Mouse (Mus musculus): ENCODE measurements at regions not wholly inside any gene's neighbourhood (a gene's known extent, or its start where the extent isn't known, plus 50 kb on each side); places are given as distances from the start of the nearest gene placed in this dataset.

GRCm38 (mm10) chr10:108033317-108033795 is 121.4 kb upstream of the Otogl start:
- peak; percentile 71 for DNase-seq (ENCODE audit: low read depth)

DNA sequence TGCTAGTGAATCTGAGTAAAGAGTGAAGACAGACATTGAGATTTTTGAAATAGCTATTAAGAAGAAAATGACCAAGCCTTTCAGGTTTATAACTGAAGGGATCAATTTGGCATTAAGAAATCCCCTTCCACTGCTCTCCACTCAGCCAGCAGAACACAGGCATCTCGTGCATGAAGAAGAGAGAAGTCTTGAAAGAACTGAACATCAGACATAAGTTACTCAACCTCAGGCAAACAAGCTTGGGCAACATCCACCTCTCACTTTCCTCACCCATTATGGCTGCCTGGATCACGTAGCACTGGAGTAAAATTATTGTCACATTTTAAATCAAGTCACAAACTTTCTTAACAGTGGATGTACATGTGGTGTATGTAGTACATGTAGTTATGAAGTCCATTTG is 115.6 kb upstream of the Otogl start:
- no peak for DNase-seq (ENCODE audit: low read depth)

- DNase-seq (ENCODE audit: low read depth): no peak
These were observed 112.3 kb upstream of the Otogl start for GRCm38 (mm10) chr10:108024227-108024626.

- no peak for DNase-seq (ENCODE audit: low read depth)
These were observed 104.6 kb upstream of the Otogl start for GRCm38 (mm10) chr10:108016552-108016951.

DNA sequence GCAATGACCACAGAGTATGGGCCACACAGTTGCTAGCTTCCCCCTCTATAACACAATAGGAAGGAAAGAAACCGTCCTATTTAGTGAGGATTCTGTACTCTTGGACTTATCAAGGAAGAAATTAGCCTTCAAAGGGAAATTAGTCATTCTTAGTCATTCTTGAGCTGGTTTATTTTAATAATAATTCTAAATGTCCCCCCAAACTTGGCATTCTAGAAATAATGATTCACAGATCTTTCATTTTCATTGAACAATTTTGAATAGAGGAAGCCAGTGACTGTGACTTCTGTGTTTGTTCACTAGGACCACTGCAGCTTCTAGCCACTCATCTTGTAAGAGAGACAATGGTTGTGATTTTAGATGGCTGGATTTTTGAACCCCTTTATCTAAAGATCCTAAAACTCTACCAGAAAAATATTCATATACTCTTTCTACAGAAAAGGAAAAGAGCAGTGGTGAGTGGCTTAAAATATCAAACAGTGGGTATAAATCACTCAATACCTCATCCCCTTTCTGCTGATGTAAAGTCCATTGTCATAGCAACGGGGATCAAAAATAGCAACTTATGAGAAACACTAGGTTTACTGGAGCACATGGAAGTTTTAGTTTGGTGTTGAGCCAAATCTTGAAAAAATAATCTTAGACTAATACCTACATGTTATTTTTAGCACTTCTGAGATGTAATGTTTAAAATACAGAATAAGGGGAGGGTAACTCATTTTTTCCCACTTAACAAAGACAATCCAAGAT is 83.1 kb upstream of the Otogl start:
- DNase-seq (ENCODE audit: low read depth): no peak

GRCm38 (mm10) chr10:107992621-107993020 is 80.7 kb upstream of the Otogl start:
- no peak for DNase-seq (ENCODE audit: low read depth)

GRCm38 (mm10) chr10:107990557-107990956 is 78.6 kb upstream of the Otogl start:
- no peak for DNase-seq (ENCODE audit: low read depth)

GRCm38 (mm10) chr10:107989913-107990312 is 78.0 kb upstream of the Otogl start:
- DNase-seq (ENCODE audit: low read depth): no peak

DNA sequence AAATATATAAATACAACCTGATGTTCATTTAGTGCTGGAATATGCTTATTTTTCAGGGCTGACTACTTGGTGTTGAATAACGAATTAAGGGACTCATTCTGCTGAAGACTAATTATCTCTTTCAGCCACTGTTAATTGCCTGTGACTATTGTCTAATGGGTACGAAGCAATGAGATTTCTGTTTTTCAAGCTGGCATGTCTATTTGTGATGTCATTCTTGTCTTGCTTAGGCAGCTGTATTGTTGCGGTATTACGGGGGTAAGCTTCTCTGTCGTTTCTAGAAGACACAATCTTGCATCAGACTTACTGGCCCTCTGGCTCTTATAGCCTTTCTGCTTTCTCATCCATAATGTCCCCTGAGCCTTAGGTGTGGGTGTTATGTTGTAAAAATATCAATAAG is 70.7 kb upstream of the Otogl start:
- DNase-seq (ENCODE audit: low read depth): no peak

GRCm38 (mm10) chr10:107982082-107982481 is 70.1 kb upstream of the Otogl start:
- DNase-seq (ENCODE audit: low read depth): no peak

DNA sequence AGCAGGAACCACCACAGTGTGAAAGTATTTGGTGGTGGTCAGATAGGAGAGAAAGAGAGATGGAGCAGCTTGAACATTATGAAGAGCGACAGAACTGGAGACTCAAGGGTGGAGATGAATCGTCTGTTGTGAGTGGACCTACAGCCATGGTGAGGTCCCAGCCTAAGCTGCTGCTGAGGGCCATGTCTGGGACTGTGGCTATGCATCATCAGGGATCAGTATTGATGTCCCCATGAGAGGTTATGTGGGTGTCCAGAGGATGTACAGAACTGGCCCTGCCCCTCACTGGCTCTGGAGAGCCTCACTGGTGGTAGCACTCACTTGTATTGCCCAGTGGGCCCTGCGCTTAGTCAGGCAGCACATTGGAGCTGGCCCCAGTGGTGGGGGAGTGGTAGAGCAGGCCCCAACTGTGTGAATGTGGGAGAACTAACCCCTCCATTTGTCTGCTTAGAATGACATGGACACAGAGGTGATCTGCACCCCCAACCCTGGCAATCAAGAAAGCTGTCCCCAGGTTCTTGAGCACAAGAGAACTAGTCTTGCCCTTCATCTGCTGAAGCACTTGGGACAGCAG is 64.5 kb upstream of the Otogl start:
- no peak for DNase-seq (ENCODE audit: low read depth)

- no peak for DNase-seq (ENCODE audit: low read depth)
These were observed 59.8 kb upstream of the Otogl start for GRCm38 (mm10) chr10:107971748-107972147.

DNA sequence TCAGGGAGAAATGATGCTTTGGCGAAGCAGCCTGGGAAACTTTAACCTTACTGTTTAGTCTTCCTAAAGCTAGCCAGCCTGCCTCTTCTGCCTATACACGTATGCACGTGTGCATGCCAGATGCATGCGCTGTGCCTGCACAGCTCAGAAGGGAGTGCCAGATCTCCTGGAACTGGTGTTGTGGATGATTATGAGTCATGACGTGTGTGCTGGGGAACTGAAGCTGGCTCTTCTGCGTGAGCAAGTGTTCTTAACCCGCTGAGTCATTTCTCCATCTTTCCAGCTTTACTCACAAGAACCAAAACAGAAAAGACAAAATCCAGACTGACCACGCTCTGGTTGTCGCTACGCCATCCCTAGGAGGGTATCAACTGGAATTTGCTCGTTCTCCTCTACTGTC is 55.1 kb upstream of the Otogl start:
- no peak for DNase-seq (ENCODE audit: low read depth)

DNA sequence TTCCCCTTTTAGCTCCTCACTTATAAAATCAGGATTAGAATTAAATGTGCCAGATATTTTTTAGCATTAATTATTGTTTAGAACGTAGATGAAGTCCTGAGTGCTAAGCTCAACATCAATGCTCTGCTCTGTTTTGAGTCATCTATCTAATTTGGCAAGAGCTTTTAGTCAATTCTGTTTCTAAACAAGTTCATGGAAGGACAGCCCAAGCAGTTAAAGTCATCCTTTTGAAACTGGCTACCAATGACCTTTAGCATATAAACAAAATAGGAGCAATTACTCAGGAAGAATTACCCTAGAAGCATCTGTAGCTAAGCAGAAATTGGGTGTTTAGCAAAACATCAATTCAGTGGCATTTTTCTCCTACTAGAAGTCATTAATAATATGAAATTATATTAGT is 52.1 kb upstream of the Otogl start:
- no peak for DNase-seq (ENCODE audit: low read depth)

DNA sequence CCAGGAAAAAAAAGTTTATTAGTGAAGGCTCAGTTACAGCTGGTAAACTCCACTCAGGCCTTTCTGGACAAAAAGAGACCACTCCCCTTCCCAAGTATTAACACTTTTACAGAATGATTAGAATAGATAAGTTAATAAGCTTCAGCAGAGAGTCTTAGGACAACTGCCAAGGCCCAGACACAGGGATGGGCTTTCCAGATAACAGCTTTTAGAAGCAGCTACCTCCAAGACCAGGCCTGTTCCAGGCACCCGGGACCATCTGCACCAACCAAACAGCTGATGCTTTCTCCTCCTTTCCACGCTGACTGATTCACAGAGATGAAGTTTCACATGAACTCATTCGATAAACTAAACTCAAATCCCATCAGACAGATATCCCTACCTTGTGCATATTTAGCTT is 50.2 kb upstream of the Otogl start:
- peak; percentile 34 for DNase-seq (ENCODE audit: low read depth)

All from c-Kit-positive CD71-positive TER-119-negative erythroid progenitor cells, embryonic 14.5 days (primary cell).